Mouse (Mus musculus) forebrain, embryonic 15.5 days (tissue): ENCODE results near the gene Dcbld2. TPM values are rescaled to one million over a fixed set of nuclear protein-coding genes. Genes with fewer than 3 reads are reported as not detected.
"Not testable (repeated sequence)": the region's sequence is repeated elsewhere in the genome, so short reads cannot be mapped to it uniquely, and the experiment has no call there.

Experiments used
- ATAC-seq: fragments of 200-750 bp; cut with Nextera tagmentation; replicated peaks from 2 replicates; pipeline ENCODE4 v1.8.0; 2017; ENCODE audit warnings: mild to moderate bottlenecking, moderate TSS enrichment, moderate library complexity
- H3K27ac ChIP-seq: fragments of 300-500 bp; sonication (generic); replicated peaks from 2 replicates; pipeline ENCODE4 v1.5.1; 2015; ENCODE audit warnings: mild to moderate bottlenecking, inconsistent platforms
- H3K27me3 ChIP-seq: fragments of 300-500 bp; sonication (generic); 2 replicates; pipeline ENCODE4 v1.6.1; 2015; ENCODE audit warnings: inconsistent platforms
- H3K36me3 ChIP-seq: fragments of 300-500 bp; sonication (generic); 2 replicates; pipeline ENCODE4 v1.6.1; 2015; ENCODE audit warnings: mild to moderate bottlenecking, inconsistent platforms
- H3K4me1 ChIP-seq: fragments of 300-500 bp; sonication (generic); 2 replicates; pipeline ENCODE4 v1.6.1; 2015; ENCODE audit warnings: inconsistent platforms
- H3K4me2 ChIP-seq: fragments of 300-500 bp; sonication (generic); replicated peaks from 2 replicates; pipeline ENCODE4 v1.6.1; 2015; ENCODE audit warnings: mild to moderate bottlenecking, inconsistent platforms
- H3K4me3 ChIP-seq: fragments of 300-500 bp; sonication (generic); 2 replicates; pipeline ENCODE4 v1.5.1; 2015; ENCODE audit warnings: mild to moderate bottlenecking, inconsistent platforms
- H3K9ac ChIP-seq: fragments of 300-500 bp; sonication (generic); replicated peaks from 2 replicates; pipeline ENCODE4 v1.6.1; 2015; ENCODE audit warnings: mild to moderate bottlenecking, inconsistent platforms
- H3K9me3 ChIP-seq: fragments of 300-500 bp; sonication (generic); 2 replicates; pipeline ENCODE4 v1.6.1; 2016; ENCODE audit warnings: inconsistent platforms
- WGBS: fragments of 180-500 bp; shearing (Covaris S2); methylation state at CpG from one replicate; pipeline ENCODE4 v1.1.7; 2015; ENCODE audit warnings: mixed read lengths; 5-methylcytosine and 5-hydroxymethylcytosine counted together
- polyA plus RNA-seq: library from polyadenylated mRNA; unstranded; fragments of >200 nt; fragmentation: Nextera tagmentation; extraction: Ambion mirVana; gene quantifications from 2 replicates; pipeline ENCODE4 v1.2.1, GENCODE M21; 2015

Gene Dcbld2
- polyA plus RNA-seq, 1 experiment from 2014 or later: 5.0 TPM

- Histone ChIP-seq H3K4me2 (no peak overlapping the region), H3K9me3 (no peaks in the 10 kb centered on the region), H3K27me3 (no peaks in the 10 kb centered on the region), H3K36me3 (peaks cover 16% of the 10 kb centered on the region), H3K4me3 (no peak overlapping the region), H3K4me1 (no peaks in the 10 kb centered on the region), H3K27ac (no peak overlapping the region), H3K9ac (no peak overlapping the region)
- no peak for ATAC-seq
Measured at GRCm38 (mm10) chr16:58453820-58454219, 45.6 kb downstream of the Dcbld2 start.

GRCm38 (mm10) chr16:58454617-58455016, 46.4 kb downstream of the Dcbld2 start:
- Histone ChIP-seq H3K9me3 (no peaks in the 10 kb centered on the region), H3K36me3 (peaks cover 17% of the 10 kb centered on the region), H3K4me2 (no peak overlapping the region), H3K4me1 (no peaks in the 10 kb centered on the region), H3K9ac (no peak overlapping the region), H3K27me3 (no peaks in the 10 kb centered on the region), H3K27ac (no peak overlapping the region), H3K4me3 (no peak overlapping the region)
- WGBS: 70% methylated on average over 8 of the region's 8 CpGs
- no peak; the same call in 1 of the 2 replicates for ATAC-seq

- Histone ChIP-seq H3K27ac (no peak overlapping the region), H3K4me3 (no peak overlapping the region), H3K4me2 (no peak overlapping the region), H3K9me3 (no peaks in the 10 kb centered on the region), H3K36me3 (peaks cover 15% of the 10 kb centered on the region), H3K27me3 (no peaks in the 10 kb centered on the region), H3K9ac (no peak overlapping the region), H3K4me1 (no peaks in the 10 kb centered on the region)
- WGBS: 88% methylated on average over 5 of the region's 5 CpGs
- ATAC-seq: no peak
Measured at GRCm38 (mm10) chr16:58455118-58455517, 46.9 kb downstream of the Dcbld2 start.

- peaks cover 17% of the 10 kb centered on the region for H3K36me3 ChIP-seq
- H3K4me1 ChIP-seq: no peaks in the 10 kb centered on the region
- H3K9me3 ChIP-seq: no peaks in the 10 kb centered on the region
- no peaks in the 10 kb centered on the region for H3K27me3 ChIP-seq
- no peak overlapping the region for H3K27ac ChIP-seq
- H3K4me3 ChIP-seq: no peak overlapping the region
- no peak overlapping the region for H3K9ac ChIP-seq
- no peak for ATAC-seq
- 93% methylated on average over 5 of the region's 5 CpGs for WGBS
- H3K4me2 ChIP-seq: no peak overlapping the region
Measured at GRCm38 (mm10) chr16:58456445-58456844, 48.2 kb downstream of the Dcbld2 start.

GRCm38 (mm10) chr16:58456991-58457390, 48.7 kb downstream of the Dcbld2 start:
- WGBS: 90% methylated on average over 6 of the region's 6 CpGs

GRCm38 (mm10) chr16:58459966-58460365, 51.7 kb downstream of the Dcbld2 start:
- not testable (repeated sequence) for H3K4me3 ChIP-seq, H3K9ac ChIP-seq, H3K27me3 ChIP-seq, ATAC-seq, H3K27ac ChIP-seq, H3K4me2 ChIP-seq, H3K4me1 ChIP-seq, H3K9me3 ChIP-seq
- WGBS: 61% methylated on average over 3 of the region's 3 CpGs
- peaks cover 23% of the 10 kb centered on the region; the same call in 1 of the 2 replicates for H3K36me3 ChIP-seq

More at GRCm38 (mm10) chr16:58456991-58457390, 48.7 kb downstream of the Dcbld2 start:
- no peaks in the 10 kb centered on the region for H3K27me3 ChIP-seq
- no peak overlapping the region for H3K27ac ChIP-seq
- no peak overlapping the region for H3K9ac ChIP-seq
- H3K36me3 ChIP-seq: peaks cover 14% of the 10 kb centered on the region; the same call in 1 of the 2 replicates
- H3K4me3 ChIP-seq: no peak overlapping the region
- no peaks in the 10 kb centered on the region for H3K9me3 ChIP-seq
- no peak overlapping the region for H3K4me2 ChIP-seq
- ATAC-seq: no peak
- H3K4me1 ChIP-seq: no peaks in the 10 kb centered on the region

DNA sequence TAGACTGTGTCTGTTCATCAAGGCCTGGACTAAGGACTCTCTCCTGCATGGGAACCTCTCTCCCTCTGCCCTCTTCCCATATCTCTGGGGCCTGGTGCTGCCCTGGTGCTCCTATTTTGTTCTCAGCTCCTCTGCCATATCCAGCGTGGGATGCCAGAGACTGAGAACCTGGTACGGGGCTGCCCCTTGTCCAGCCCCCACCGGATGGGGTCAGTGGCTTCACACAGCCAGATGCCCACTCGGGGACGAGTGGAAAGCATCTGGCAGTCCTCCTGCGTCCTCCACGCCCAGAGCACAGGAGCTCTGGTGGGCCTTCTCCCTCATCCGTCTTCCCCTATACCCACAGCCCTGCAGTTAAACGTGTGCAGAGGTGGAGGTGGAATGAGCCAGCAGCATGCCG, 52.1 kb downstream of the Dcbld2 start:
- H3K4me3 ChIP-seq: no peak overlapping the region
- no peak overlapping the region for H3K27ac ChIP-seq
- H3K4me1 ChIP-seq: no peaks in the 10 kb centered on the region
- ATAC-seq: no peak
- H3K9me3 ChIP-seq: no peaks in the 10 kb centered on the region
- 91% methylated on average over 10 of the region's 10 CpGs for WGBS
- H3K9ac ChIP-seq: no peak overlapping the region
- peaks cover 23% of the 10 kb centered on the region; the same call in 1 of the 2 replicates for H3K36me3 ChIP-seq
- no peaks in the 10 kb centered on the region for H3K27me3 ChIP-seq
- no peak overlapping the region for H3K4me2 ChIP-seq

DNA sequence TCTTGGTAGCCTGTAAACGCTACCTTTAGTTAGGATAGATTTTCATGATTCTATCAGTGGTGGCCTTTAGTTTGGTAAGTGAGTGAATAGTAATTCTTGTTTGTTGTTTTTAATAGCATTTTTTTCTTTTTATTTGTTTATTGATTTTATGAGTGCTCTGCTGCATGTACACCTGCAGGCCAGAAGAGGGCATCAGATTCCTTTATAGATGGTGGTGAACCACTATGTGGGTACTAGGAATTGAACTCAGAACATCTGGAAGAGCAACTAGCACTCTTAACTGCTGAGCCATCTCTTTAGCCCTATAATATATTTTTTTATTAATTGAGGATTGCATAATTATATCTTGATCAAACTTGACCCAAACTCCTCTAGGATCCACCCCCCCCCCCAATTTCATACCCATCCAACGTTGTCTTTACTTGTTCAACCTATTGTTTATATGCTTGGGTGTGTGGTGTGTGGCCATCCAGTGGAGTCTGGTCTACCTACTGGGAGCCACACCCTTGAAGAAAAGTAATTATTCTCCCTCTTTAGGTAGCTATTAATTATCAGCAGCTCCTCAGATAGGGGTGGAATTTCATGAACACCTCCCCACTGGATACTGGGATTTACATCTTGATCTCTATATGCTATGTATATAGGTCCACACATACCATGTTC, 53.7 kb downstream of the Dcbld2 start:
- 97% methylated on average over 2 of the region's 2 CpGs for WGBS
- Histone ChIP-seq H3K4me3 (no peak overlapping the region), H3K27me3 (no peaks in the 10 kb centered on the region), H3K9me3 (no peaks in the 10 kb centered on the region), H3K36me3 (peaks cover 28% of the 10 kb centered on the region; the same call in 1 of the 2 replicates), H3K27ac (no peak overlapping the region), H3K9ac (no peak overlapping the region), H3K4me2 (no peak overlapping the region), H3K4me1 (no peaks in the 10 kb centered on the region)
- ATAC-seq: peak; percentile 41; the same call in 1 of the 2 replicates

- H3K36me3 ChIP-seq: peaks cover 27% of the 10 kb centered on the region; the same call in 1 of the 2 replicates
- no peaks in the 10 kb centered on the region for H3K4me1 ChIP-seq
- no peak overlapping the region for H3K4me2 ChIP-seq
- no peaks in the 10 kb centered on the region for H3K27me3 ChIP-seq
- no peak for ATAC-seq
- no peak overlapping the region for H3K4me3 ChIP-seq
- H3K9me3 ChIP-seq: no peaks in the 10 kb centered on the region
- H3K9ac ChIP-seq: no peak overlapping the region
- 95% methylated on average over 2 of the region's 2 CpGs for WGBS
- H3K27ac ChIP-seq: no peak overlapping the region
Measured at GRCm38 (mm10) chr16:58462519-58462918, 54.3 kb downstream of the Dcbld2 start.

DNA sequence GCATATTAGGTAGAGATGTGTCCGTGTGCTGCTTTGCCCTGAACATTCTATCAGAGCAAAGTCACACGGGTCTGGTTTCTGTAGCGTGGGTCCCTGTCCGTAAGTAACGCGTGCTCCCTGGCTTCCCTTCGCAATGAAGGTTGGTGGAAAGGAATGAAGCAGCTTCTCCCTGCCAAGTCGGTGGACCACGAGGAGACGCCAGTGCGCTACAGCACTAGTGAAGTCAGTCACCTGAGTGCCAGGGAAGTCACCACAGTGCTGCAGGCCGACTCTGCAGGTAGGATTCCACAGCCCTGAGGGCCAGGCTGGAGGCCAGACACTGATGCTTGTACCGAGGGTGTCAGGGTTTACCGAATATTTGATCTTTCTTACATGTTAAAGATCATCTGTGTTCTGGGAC, 55.8 kb downstream of the Dcbld2 start:
- WGBS: 96% methylated on average over 14 of the region's 14 CpGs

GRCm38 (mm10) chr16:58465412-58465811, 57.2 kb downstream of the Dcbld2 start:
- Histone ChIP-seq H3K9me3 (no peaks in the 10 kb centered on the region), H3K36me3 (peaks cover 21% of the 10 kb centered on the region; the same call in 1 of the 2 replicates), H3K9ac (no peak overlapping the region), H3K27ac (no peak overlapping the region), H3K4me3 (no peak overlapping the region), H3K4me1 (no peaks in the 10 kb centered on the region), H3K27me3 (no peaks in the 10 kb centered on the region), H3K4me2 (no peak overlapping the region)
- ATAC-seq: no peak
- 96% methylated on average over 9 of the region's 9 CpGs for WGBS

More for the DNA sequence above, 55.8 kb downstream of the Dcbld2 start:
- H3K9ac ChIP-seq: no peak overlapping the region
- H3K4me2 ChIP-seq: no peak overlapping the region
- ATAC-seq: no peak
- H3K27me3 ChIP-seq: no peaks in the 10 kb centered on the region
- H3K27ac ChIP-seq: no peak overlapping the region
- no peaks in the 10 kb centered on the region for H3K4me1 ChIP-seq
- no peak overlapping the region for H3K4me3 ChIP-seq
- H3K36me3 ChIP-seq: peaks cover 24% of the 10 kb centered on the region; the same call in 1 of the 2 replicates
- H3K9me3 ChIP-seq: no peaks in the 10 kb centered on the region

DNA sequence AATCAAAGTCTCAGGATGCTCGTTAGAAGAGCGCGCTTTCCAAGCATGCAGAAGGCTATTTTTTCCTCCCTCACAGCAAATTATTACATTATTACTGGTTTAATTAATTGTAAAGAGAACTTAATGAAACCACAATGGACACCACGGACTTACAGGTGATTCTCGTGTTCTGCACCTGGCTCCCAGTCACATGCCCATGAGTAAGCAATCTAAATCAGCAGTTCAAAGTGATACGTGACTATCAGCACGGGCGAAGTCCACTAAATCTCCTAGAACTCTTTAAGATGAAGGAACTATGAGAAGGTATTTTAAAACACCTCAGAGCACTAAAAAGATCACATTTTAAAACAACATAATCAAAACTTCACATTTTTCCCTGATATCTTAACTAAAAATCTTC, 61.8 kb downstream of the Dcbld2 start:
- no peaks in the 10 kb centered on the region for H3K4me1 ChIP-seq
- ATAC-seq: no peak
- H3K4me3 ChIP-seq: no peak overlapping the region
- no peak overlapping the region for H3K4me2 ChIP-seq
- no peak overlapping the region for H3K9ac ChIP-seq
- no peaks in the 10 kb centered on the region for H3K27me3 ChIP-seq
- H3K27ac ChIP-seq: no peak overlapping the region
- 82% methylated on average over 8 of the region's 8 CpGs for WGBS
- 0 out of 2 replicates have a peak, but pooled peaks cover 5% of the 10 kb centered on the region for H3K36me3 ChIP-seq
- H3K9me3 ChIP-seq: no peaks in the 10 kb centered on the region

DNA sequence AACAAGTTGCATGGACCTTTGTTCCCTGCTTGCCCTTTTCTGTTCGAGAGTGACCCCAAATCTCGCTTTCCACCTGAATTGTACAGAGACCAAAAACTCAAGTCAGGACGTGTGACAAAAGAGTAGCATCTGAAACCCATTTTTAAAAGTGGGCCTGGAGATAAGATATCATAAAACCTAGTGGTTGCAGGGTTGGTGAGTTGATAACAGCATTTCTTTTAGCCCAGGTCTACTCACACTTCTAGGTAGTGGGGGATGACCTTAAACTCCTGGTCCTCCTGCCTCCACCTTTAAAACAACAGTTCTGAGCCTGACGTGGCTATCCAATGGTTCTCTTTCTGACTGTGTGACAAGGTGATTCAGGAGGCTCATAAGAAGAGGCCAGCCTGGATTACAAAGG, 62.6 kb downstream of the Dcbld2 start:
- no peaks in the 10 kb centered on the region for H3K27me3 ChIP-seq
- WGBS: 92% methylated on average over 4 of the region's 4 CpGs
- H3K36me3 ChIP-seq: 0 out of 2 replicates have a peak, but pooled peaks cover under 1% of the 10 kb centered on the region
- no peak overlapping the region for H3K4me3 ChIP-seq
- H3K27ac ChIP-seq: no peak overlapping the region
- ATAC-seq: no peak
- no peak overlapping the region for H3K9ac ChIP-seq
- H3K4me2 ChIP-seq: no peak overlapping the region
- H3K9me3 ChIP-seq: no peaks in the 10 kb centered on the region
- H3K4me1 ChIP-seq: no peaks in the 10 kb centered on the region
